Mouse (Mus musculus) macrophage (primary cell): ENCODE measurements around the gene Ddx55. TPM values are rescaled to one million over a fixed set of nuclear protein-coding genes. Genes with fewer than 3 reads are reported as not detected.
"Not testable (repeated sequence)": the region's sequence is repeated elsewhere in the genome, so short reads cannot be mapped to it uniquely, and the experiment has no call there.

Experiments used
- H3K27ac ChIP-seq: fragments of 350-480 bp; formaldehyde crosslinking; 2 replicates; pipeline ENCODE4 v1.9.0; 2021
- H3K36me3 ChIP-seq: fragments of 350-480 bp; formaldehyde crosslinking; 2 replicates; pipeline ENCODE4 v1.9.0; 2021; ENCODE audit errors: inconsistent target
- H3K4me3 ChIP-seq: fragments of 350-480 bp; formaldehyde crosslinking; 2 replicates; pipeline ENCODE4 v1.9.0; 2021; ENCODE audit errors: inconsistent target
- H3K79me2 ChIP-seq: fragments of 350-480 bp; formaldehyde crosslinking; 2 replicates; pipeline ENCODE4 v1.9.0; 2021; ENCODE audit errors: inconsistent target
- WGBS: methylation state at CpG from one replicate; pipeline ENCODE4 v1.1.7; 2026; ENCODE audit warnings: inconsistent platforms; ENCODE audit not compliant: missing documents; 5-methylcytosine and 5-hydroxymethylcytosine counted together
- polyA plus RNA-seq: library from polyadenylated mRNA; stranded (reverse); fragments of 250-400 nt; gene quantifications from 3 replicates; pipeline ENCODE4 v1.2.4, GENCODE M21; 2018; ENCODE audit warnings: inconsistent platforms

Gene Ddx55
- polyA plus RNA-seq, 1 experiment from 2014 or later: 6.2 TPM

DNA sequence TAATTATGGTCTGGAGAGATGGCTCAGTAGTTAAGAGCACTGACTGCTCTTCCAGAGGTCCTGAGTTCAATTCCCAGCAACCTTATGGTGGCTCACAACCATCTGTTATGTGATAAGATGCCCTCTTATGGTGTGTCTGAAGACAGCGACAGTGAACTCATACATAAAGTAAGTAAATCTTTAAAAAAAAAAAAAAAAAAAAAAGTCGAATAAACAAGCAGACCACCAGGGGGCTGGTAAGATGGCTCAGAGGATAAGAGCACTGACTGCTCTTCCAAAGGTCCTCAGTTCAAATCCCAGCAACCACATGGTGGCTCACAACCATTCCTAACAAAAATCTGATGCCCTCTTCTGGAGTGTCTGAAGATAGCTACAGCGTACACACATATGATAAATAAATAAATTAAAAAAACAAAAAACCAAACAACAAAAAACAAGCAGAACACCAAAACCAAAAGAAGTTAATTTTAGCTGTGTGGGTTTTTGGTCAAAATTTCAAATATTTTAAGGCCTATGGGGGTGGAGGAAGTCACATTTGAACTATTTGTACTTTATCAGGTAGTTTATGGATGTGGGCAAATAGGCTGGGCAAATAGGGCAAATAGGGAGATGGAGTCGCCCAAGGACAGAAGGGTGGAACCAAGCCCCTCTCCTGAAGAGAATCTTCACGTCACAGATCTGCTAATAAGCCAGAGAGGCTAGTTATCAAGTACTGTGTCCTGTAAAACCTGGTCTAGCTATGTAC, 1.1 kb upstream of the Ddx55 start:
- Histone ChIP-seq H3K27ac (peak overlapping the region; percentile 38), H3K4me3 (peak overlapping the region; percentile 71), H3K36me3 (peaks cover 33% of the 10 kb centered on the region), H3K79me2 (peaks cover 33% of the 10 kb centered on the region)
- 40% methylated on average over 5 of the region's 5 CpGs for WGBS

DNA sequence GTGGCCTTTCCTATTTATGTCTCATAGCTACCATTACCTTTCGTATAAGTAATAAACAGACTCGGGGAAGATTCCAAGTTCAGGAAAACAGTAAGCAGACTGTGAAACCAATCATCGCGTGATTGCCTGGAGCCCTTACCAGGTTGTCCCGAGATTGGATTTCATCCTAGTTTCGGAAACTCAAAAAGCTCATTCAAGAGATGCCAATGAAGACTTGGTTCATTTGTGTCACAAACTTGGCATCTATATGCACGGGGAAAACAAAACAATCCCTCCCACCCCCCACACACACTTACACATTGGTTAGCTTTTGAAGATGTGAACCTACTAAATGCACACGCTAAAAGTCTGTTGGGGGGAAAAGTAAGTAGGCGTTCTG, 581 bp upstream of the Ddx55 start:
- 11% methylated on average over 9 of the region's 9 CpGs for WGBS
- peak overlapping the region; percentile 71 for H3K4me3 ChIP-seq
- H3K79me2 ChIP-seq: peaks cover 27% of the 10 kb centered on the region
- H3K27ac ChIP-seq: peak overlapping the region; percentile 38
- H3K36me3 ChIP-seq: peaks cover 35% of the 10 kb centered on the region

- Histone ChIP-seq H3K27ac (no peak overlapping the region), H3K36me3 (peaks cover 32% of the 10 kb centered on the region), H3K79me2 (peaks cover 12% of the 10 kb centered on the region; the same call in 1 of the 2 replicates), H3K4me3 (peak overlapping the region; percentile 71; the same call in 1 of the 2 replicates)
- 86% methylated on average over 6 of the region's 6 CpGs for WGBS
These were observed 943 bp downstream of the Ddx55 start for GRCm38 (mm10) chr5:124553607-124554006.

GRCm38 (mm10) chr5:124555145-124555544, 2.5 kb downstream of the Ddx55 start:
- Histone ChIP-seq H3K36me3 (peaks cover 44% of the 10 kb centered on the region; the same call in 1 of the 2 replicates), H3K4me3 (no peak overlapping the region), H3K79me2 (peaks cover 9% of the 10 kb centered on the region; the same call in 1 of the 2 replicates), H3K27ac (no peak overlapping the region)
- 40% methylated on average over 1 of the region's 1 CpGs for WGBS

GRCm38 (mm10) chr5:124571068-124571467, 18.4 kb downstream of the Ddx55 start:
- no peak overlapping the region for H3K27ac ChIP-seq
- peaks cover 96% of the 10 kb centered on the region for H3K36me3 ChIP-seq
- no peaks in the 10 kb centered on the region for H3K79me2 ChIP-seq
- H3K4me3 ChIP-seq: no peak overlapping the region
- 93% methylated on average over 12 of the region's 12 CpGs for WGBS

DNA sequence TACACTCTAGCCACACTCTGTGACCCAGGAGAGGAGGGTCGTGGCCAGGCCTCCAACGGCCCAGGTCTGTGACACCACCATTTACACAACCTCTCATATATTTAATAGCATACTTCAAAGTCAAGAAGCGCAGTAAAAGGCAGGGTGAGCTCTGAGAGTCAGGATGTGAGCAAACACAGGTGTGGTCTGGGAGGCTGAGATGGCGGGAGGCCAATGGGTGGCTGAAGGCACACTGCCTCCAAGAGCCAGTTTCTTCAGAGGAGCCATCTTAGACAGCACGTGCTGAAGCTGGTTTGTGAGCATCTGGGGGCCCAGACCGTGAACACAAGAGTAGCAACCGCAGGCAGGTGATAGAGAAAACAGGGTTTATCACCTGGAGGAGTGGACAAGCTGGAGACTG, 22.8 kb downstream of the Ddx55 start:
- Histone ChIP-seq H3K79me2 (peaks cover 21% of the 10 kb centered on the region; the same call in 1 of the 2 replicates), H3K4me3 (no peak overlapping the region), H3K36me3 (peaks cover 60% of the 10 kb centered on the region), H3K27ac (no peak overlapping the region)
- WGBS: 94% methylated on average over 6 of the region's 7 CpGs

- 1% methylated on average over 51 of the region's 51 CpGs for WGBS
- peaks cover 27% of the 10 kb centered on the region for H3K36me3 ChIP-seq
These were observed 26.1 kb downstream of the Ddx55 start, which contains the start of the genes Eif2b1 and Gtf2h3 for GRCm38 (mm10) chr5:124578633-124579317. Gene Eif2b1, minus strand, starts transcription at chr5:124579131. Gene Gtf2h3, plus strand, starts transcription at chr5:124579140.

DNA sequence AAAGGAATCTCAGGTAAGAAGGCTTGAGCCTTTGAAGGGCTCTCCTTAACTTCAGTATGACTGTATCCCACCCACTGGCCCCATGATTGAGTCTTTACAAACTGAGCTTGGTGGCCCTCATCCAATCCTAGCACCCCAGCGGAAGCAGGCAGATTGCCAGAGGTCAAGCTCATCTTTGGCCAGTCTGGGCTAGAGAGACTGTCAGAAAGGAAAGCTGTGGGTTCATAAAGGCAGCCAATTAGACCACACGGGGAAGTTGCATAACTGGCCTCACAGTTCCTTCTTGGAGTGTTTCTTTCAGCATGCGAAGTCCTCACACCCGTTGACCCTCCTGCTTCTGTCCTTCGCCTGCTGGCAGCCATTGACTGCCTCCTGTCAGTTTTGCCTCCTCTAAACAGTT, 29.9 kb downstream of the Ddx55 start:
- Histone ChIP-seq H3K79me2 (peaks cover 19% of the 10 kb centered on the region; the same call in 1 of the 2 replicates), H3K4me3 (no peak overlapping the region), H3K36me3 (no peaks in the 10 kb centered on the region; the same call in 1 of the 2 replicates), H3K27ac (no peak overlapping the region)
- 0% methylated on average over 4 of the region's 5 CpGs for WGBS

More at GRCm38 (mm10) chr5:124578633-124579317, 26.1 kb downstream of the Ddx55 start, which contains the start of the genes Eif2b1 and Gtf2h3:
- H3K27ac ChIP-seq: peak within 1 kb of the TSS; percentile 40
- peak within 1 kb of the TSS; percentile 94 for H3K4me3 ChIP-seq
- H3K79me2 ChIP-seq: peaks cover 21% of the 10 kb centered on the region; the same call in 1 of the 2 replicates

GRCm38 (mm10) chr5:124592768-124593167, 40.1 kb downstream of the Ddx55 start:
- H3K36me3 ChIP-seq: no peaks in the 10 kb centered on the region
- no peak overlapping the region for H3K4me3 ChIP-seq
- H3K27ac ChIP-seq: no peak overlapping the region
- WGBS: 85% methylated on average over 3 of the region's 3 CpGs
- no peaks in the 10 kb centered on the region for H3K79me2 ChIP-seq

GRCm38 (mm10) chr5:124598224-124599174, 45.8 kb downstream of the Ddx55 start:
- Histone ChIP-seq H3K36me3 (no peaks in the 10 kb centered on the region), H3K4me3 (no peak overlapping the region), H3K27ac (no peak overlapping the region), H3K79me2 (no peaks in the 10 kb centered on the region)
- 33% methylated on average over 30 of the region's 30 CpGs for WGBS

- H3K27ac ChIP-seq, H3K79me2 ChIP-seq, H3K36me3 ChIP-seq, H3K4me3 ChIP-seq: not testable (repeated sequence)
- WGBS: 49% methylated on average over 8 of the region's 8 CpGs
These were observed 47.1 kb downstream of the Ddx55 start for GRCm38 (mm10) chr5:124599726-124600125.

DNA sequence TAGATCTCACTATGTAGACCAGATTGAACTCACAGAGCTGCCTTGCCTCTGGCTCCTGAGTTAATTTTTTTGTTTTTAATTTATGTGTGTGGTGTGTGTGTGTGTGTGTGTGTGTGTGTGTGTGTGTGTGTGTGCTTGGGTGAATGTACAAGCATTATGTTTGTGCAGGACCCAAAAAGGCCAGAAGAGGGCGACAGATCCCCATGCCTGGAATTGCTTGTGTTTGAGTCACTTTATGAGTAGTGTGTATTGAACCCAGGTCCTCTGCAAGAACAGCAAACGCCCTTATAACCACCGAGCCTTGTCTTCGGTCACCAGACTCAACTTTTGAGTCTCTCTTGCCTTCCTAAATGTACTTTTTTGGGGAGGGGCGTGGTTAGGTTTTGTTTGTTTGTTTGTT, 49.7 kb downstream of the Ddx55 start:
- H3K36me3 ChIP-seq: no peaks in the 10 kb centered on the region
- WGBS: 74% methylated on average over 5 of the region's 5 CpGs
- H3K4me3 ChIP-seq: no peak overlapping the region
- H3K79me2 ChIP-seq: no peaks in the 10 kb centered on the region
- H3K27ac ChIP-seq: no peak overlapping the region

DNA sequence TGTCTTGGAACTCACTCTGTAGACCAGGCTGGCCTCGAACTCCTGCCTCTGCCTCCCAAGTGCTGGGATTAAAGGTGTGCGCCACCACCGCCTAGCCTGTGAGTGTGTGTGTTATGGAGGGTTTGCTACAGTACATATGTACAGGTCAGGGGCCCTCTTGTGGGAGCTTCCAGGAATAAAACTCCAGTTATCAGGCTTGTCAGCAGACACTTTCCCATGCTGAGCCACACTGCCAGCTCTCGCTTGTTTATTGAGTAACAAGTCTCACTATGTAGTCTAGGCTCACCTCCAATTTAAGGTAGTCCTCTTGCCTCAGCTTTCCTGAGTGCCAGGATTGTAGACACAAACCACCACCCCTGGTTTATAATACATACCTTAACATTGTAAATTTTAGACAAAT, 51.6 kb downstream of the Ddx55 start:
- Histone ChIP-seq H3K27ac (no peak overlapping the region), H3K79me2 (no peaks in the 10 kb centered on the region), H3K36me3 (no peaks in the 10 kb centered on the region), H3K4me3 (no peak overlapping the region)
- WGBS: 94% methylated on average over 4 of the region's 4 CpGs

DNA sequence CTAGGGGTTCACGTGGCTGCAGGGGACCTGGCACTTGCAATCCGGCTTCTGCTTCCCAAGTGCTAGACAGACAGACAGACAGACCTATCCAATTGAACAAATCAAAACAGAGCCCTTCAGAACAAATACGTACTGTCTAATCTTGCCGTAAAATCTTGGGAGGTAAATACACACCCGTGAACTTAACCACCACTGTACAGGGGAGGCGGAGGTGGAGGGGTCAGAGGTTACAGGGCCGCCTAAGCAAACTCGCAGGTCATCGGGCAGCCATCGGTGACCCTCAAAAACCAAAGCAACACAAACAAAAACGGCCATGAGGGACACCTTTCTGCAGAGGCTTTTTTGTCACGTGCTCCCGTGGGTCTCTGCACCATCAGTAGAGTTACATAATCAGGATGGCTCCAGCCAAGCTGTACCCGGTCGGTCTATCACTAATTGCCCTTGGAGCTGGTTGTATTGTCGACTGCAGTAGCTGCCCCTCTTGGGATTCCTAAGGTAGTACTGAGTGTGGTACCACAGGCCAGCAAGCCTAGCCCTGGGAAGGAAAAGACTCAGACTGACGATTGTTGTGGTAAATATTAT, 52.5 kb downstream of the Ddx55 start:
- H3K79me2 ChIP-seq: no peaks in the 10 kb centered on the region
- H3K36me3 ChIP-seq: no peaks in the 10 kb centered on the region
- no peak overlapping the region for H3K4me3 ChIP-seq
- no peak overlapping the region for H3K27ac ChIP-seq
- WGBS: 93% methylated on average over 17 of the region's 17 CpGs
